12 mouse cellular contexts compared by ENCODE assay signal in the genomic region with DNA sequence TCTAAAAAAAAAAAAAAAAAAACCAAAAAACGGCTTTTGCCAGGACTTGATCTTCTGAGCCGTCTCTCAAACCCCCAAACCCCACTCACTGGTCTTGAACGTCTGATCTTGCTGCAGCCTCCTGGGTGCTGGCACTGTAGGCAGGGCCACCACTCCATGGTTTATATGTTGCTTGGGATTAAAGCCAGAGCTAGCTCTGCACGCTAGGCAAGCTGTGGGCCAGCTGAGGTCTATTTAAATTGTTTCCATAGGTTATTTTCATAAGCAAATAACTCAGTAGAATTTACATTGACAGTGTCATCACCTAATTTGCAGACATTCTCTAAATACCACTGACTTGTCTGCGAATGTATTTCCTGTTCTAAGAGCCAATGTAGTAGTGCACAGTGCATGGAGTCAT.
"Had no signal": no experiment of that assay in that cellular context is flagged by ENCODE, and none has a peak within 500 bp of the region (broad histone marks: within the 10 kb centered on the region; RNA-seq: fewer than 3 reads in every experiment).

No protein-coding gene starts in this region.

- H3K4me2 ChIP-seq: kidney, embryonic 15.5 days; limb, embryonic 13.5 days had no signal

- H3K36me3 ChIP-seq: kidney, embryonic 15.5 days; limb, embryonic 13.5 days had no signal

- H3K27ac ChIP-seq: kidney, embryonic 15.5 days; limb, embryonic 13.5 days; liver, embryonic 14.5 days; midbrain, embryonic 10.5 days; stomach, postnatal 0 days had no signal

- H3K9ac ChIP-seq: kidney, embryonic 15.5 days; limb, embryonic 13.5 days; liver, embryonic 14.5 days had no signal

- DNase-seq: kidney, adult 18-20 months; layer of hippocampus, postnatal 36 days; left cerebral cortex, postnatal 4 days; lung, adult 18-20 months; midbrain, embryonic 14.5 days; thymus, postnatal 4 days had no signal

- H3K9me3 ChIP-seq: kidney, embryonic 15.5 days; limb, embryonic 13.5 days; midbrain, embryonic 10.5 days had no signal

- H3K4me3 ChIP-seq: kidney, embryonic 15.5 days; limb, embryonic 13.5 days; midbrain, embryonic 10.5 days; myocyte had no signal
